Mouse (Mus musculus): ENCODE measurements around the gene Uba3.

Gene Uba3

GRCm38 (mm10) chr6:97210962-97211601, 5.6 kb upstream of the Uba3 start:
- in situ Hi-C loops (cut with MboI, MseI) = loop anchor here in 1 of 2 experiments (5.0 to 25.0 kb wide), 2 partner anchors 101 to 1826 kb away; no protein-coding TSS in a partner anchor

DNA sequence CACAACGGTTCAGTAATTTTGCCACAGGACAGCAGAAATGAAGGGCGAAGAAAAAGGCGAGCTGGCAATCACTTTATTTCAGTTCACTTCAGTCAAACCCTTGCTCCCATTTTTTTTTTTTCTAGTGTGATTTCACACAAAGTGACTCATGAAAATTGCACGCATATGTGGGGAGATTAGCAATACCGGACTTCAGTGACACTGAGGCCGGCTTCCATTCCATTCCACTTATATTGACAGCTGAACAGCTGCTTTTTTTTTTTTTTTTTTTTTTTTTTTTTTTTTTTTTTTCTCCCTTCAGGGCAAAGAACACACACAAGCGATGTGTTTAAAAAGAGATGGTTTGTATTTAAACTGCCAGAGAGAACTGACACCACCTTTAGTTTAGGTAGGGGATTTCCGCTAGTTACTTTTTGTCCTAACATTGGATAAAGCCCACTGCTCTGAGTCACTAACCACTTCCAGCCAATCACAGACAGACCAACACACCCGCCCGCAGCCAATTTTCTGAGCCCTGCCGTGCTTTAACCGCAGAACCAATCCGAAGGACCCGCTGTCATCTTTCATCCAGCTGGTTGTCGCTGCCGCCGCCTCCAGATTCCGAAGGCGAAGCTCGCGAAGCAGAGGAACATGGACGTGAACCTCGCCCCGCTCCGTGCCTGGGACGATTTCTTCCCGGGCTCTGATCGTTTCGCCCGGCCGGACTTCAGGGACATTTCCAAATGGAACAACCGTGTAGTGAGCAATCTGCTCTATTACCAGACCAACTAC, 4.9 kb upstream of the Uba3 start, which contains the start of gene Arl6ip5:
Gene Arl6ip5 (plus strand): TSS at position 499 of the 771 bp plus-strand sequence.
- in situ Hi-C loops (cut with MboI, MseI) = loop anchor here in 1 of 2 experiments (5.0 to 25.0 kb wide), 2 partner anchors 102 to 1827 kb away; no protein-coding TSS in a partner anchor

GRCm38 (mm10) chr6:97209751-97210150, 4.3 kb upstream of the Uba3 start:
- in situ Hi-C loops (cut with MboI, MseI) = loop anchor here in 1 of 2 experiments (5.0 to 25.0 kb wide), 2 partner anchors 103 to 1828 kb away; no protein-coding TSS in a partner anchor

DNA sequence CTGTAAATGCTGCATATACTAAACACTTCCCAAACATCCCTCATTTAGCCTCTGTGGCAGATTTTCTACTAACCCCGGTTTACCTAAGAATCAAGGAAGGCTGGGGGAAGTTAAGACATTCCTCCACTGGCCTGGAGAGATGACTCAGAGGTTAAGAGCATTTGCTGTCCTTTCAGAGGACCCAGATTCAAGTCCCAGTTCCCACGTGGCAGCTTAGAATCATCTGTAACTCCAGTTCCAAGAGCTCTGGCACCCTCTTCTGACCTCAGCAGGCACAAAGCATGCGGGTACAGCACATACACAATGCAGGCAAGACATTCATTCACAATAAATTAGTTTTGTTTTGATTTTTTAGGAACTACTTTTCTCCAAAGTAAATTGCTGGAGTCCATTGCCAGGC, 3.8 kb upstream of the Uba3 start:
- in situ Hi-C loops (cut with MboI, MseI) = loop anchor here in 1 of 2 experiments (25.0 kb wide), 1 partner anchor 1828 kb away; no protein-coding TSS in a partner anchor

DNA sequence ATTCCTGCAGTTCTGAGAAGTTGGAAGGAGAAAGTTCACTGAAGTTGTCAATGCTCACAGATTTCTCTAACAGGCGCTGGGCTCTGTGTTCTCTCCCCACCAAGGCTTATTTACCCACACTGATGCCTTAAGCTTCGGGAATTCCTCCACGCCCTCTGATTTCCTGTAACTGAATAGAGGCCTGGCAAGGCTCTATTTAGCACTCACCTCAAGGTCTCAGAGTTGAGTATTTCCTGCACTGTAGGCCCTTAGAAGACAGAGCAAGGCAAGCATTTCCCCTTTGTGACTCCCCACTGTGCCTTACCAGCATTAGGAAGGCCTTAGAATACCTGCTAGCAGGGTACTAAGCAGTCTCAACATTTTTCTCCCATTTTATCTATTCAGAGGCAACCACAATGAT, 3.0 kb upstream of the Uba3 start:
- in situ Hi-C loops (cut with MboI, MseI) = loop anchor here in 1 of 2 experiments (25.0 kb wide), 1 partner anchor 1829 kb away; no protein-coding TSS in a partner anchor

DNA sequence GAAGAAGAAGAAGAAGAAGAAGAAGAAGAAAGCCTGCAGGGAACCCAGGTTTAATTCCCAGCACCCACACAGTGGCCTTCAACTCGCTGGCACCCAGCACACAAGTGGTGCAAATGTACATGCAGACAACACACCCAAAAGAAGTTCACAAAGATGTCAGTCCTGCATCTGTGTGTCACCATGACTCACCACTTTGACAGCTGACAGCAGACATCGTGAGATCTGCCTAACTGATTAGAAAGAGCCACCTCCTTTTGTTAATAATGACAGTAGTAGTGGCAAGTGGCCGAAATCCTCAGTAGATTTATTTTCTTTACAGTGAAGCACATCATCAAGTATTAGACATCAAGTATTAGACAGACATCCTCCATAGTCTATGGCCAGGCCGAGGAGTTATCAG, 1.6 kb upstream of the Uba3 start:
- in situ Hi-C loops (cut with MboI, MseI) = loop anchor here in 1 of 2 experiments (25.0 kb wide), 1 partner anchor 1830 kb away; no protein-coding TSS in a partner anchor

GRCm38 (mm10) chr6:97204952-97205351, 495 bp downstream of the Uba3 start:
- in situ Hi-C loops (cut with MboI, MseI) = loop anchor here in 1 of 2 experiments (5.0 to 25.0 kb wide), 2 partner anchors 43 to 1832 kb away; no protein-coding TSS in a partner anchor

DNA sequence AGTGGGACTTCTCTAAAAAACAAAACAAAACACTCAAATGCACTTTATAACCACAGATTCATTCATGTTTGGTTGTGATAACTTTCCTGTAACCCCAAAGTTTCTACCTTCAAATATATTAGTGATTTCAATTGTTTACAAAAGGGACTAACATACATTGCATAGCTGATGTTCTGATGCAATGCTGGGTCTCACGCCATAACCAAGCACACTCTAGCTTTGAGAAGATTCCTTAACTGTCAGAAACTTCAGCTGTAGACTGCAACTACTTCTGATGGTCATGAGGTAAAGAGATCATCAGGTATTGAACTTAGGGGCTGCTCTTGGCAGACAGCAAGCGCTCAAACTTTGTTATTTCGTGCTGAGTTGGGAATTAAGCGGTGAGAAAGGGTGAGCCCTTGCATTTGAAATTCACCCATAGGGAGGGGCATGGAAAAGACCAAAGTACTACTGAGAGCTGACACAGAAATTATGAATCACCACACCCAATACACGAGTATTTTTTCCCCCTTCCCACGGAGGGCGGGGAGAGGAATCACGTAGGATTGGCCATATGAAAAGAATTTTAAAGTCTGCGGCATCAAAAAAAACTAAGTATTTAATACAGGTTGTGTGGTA, 1.1 kb downstream of the Uba3 start:
- in situ Hi-C loops (cut with MboI, MseI) = loop anchor here in 1 of 2 experiments (5.0 to 25.0 kb wide), 2 partner anchors 42 to 1833 kb away; no protein-coding TSS in a partner anchor

- in situ Hi-C loops (cut with MboI, MseI) = loop anchor here in 1 of 2 experiments (5.0 to 25.0 kb wide), 2 partner anchors 40 to 1835 kb away; no protein-coding TSS in a partner anchor
These were observed 3.0 kb downstream of the Uba3 start for GRCm38 (mm10) chr6:97202477-97202876.

GRCm38 (mm10) chr6:97200437-97200836, 5.0 kb downstream of the Uba3 start:
- in situ Hi-C loops (cut with MboI, MseI) = loop anchor here in 1 of 2 experiments (5.0 to 25.0 kb wide), 2 partner anchors 38 to 1837 kb away; no protein-coding TSS in a partner anchor

GRCm38 (mm10) chr6:97179367-97179828, 26.0 kb downstream of the Uba3 start:
- in situ Hi-C loops (cut with MboI, MseI) = no loop called here

- in situ Hi-C loops (cut with MboI, MseI) = no loop called here
These were observed 26.7 kb downstream of the Uba3 start, which contains the start of gene Tmf1 for GRCm38 (mm10) chr6:97178491-97179366. TSS of gene Tmf1 (minus strand) at chr6:97179122.

GRCm38 (mm10) chr6:97175716-97176115, 29.7 kb downstream of the Uba3 start:
- in situ Hi-C loops (cut with MboI, MseI) = no loop called here

DNA sequence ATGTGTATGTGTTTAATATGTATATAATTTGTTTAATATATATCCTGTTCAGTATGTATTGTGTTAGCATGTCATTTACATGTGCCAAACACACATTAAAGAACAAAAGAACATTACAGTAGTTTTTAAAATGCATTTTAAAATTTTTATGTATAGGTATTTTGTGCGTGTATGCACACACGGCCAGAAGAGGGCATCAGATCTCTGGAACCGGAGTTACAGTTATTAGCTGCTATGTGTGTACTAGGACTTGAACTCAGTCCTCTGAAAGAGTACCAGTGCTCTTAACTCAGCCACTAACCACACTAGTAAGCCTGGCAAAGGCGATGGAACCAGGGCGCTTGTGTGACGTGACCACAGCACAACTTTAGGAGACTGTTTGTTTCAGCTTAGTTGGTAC, 55.3 kb downstream of the Uba3 start:
- in situ Hi-C loops (cut with MboI, MseI) = no loop called here

DNA sequence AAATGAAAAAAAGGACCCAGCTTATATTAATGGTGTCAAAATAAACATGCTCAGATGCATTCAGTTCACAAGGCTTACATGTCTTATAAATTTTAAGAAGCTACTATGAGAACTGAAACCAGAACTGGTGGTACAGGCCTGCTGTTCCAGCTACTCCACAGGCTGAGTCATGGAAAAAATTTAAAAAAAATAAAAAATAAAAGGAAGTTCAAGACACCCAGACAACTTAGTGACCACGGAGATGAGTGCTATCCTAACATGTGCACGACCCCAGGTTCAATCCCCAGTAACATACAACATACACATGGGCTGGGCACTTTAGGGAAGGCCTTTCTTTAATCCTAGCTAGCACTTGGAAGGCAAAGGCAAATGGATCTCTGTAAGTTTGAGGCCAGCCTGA, 55.7 kb downstream of the Uba3 start:
- in situ Hi-C loops (cut with MboI, MseI) = loop anchor here (5.0 to 10.0 kb wide), 2 partner anchors 48 to 275 kb away; no protein-coding TSS in a partner anchor

GRCm38 (mm10) chr6:97148383-97149251, 56.8 kb downstream of the Uba3 start, which contains the start of gene Eogt:
TSS of gene Eogt (minus strand) at chr6:97149182.
- in situ Hi-C loops (cut with MboI, MseI) = loop anchor here (5.0 to 10.0 kb wide), 2 partner anchors 49 to 276 kb away; no protein-coding TSS in a partner anchor

DNA sequence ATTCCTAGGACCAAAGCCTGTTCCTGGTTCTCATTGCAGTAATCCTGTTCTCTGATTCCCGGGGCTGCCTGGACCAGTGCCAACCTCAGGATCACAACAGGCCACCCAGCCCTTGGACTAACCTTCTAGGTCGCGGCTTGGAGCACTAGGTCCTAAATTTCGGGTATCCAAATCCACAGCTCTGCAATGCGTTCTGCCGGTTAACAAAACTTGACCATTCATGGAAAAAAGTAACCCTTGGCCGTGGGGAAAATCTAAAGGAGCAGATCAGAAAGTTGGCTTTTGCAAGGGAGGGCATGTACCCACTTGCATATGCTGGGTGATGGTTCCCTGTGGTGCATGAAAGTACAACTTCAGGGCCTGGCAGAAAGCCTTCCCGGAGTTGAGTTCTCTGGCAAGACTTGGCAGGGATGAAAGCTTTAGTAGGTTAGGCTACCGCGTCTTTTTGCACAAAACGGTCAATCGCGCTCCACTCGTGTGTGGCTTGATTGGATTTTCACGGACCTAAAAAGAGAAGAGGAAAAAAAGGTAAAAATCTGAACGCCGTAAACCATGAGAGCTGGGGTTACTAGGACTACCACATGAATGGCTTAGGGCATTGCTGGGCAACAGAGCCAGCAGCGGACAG, 57.6 kb downstream of the Uba3 start:
- in situ Hi-C loops (cut with MboI, MseI) = loop anchor here (5.0 to 10.0 kb wide), 2 partner anchors 49 to 277 kb away; no protein-coding TSS in a partner anchor

DNA sequence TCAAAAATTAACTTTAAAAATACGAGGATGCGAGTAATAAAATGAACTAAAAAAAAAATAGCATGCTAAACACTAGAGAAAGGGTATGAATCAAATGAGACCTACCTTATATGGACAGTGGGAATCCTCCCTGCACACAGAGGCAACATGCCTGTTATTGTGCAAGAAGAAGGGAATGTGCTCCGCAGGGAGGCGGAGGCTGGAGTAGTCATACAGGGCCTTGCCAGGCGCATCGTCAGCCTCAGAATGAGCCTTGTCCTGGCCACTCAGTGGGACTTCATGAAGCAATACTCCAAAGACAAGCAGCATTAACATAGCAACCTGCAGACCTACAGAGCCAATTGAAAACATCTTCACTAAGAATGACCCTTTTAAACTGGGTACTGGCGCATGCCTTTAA, 60.3 kb downstream of the Uba3 start:
- in situ Hi-C loops (cut with MboI, MseI) = loop anchor here (5.0 to 10.0 kb wide), 2 partner anchors 52 to 280 kb away; no protein-coding TSS in a partner anchor
